Mouse (Mus musculus) midbrain, embryonic 10.5 days (tissue): ENCODE results near the gene Mfsd6l. TPM values are rescaled to one million over a fixed set of nuclear protein-coding genes. Genes with fewer than 3 reads are reported as not detected.

Source experiments
- DNase-seq: peaks from one replicate; pipeline ENCODE4 v3.0.0-alpha.2; 2017; ENCODE audit warnings: low spot score
- H3K27ac ChIP-seq: fragments of 300-500 bp; sonication (generic); replicated peaks from 2 replicates; pipeline ENCODE4 v1.5.1; 2016; ENCODE audit warnings: mild to moderate bottlenecking
- H3K27me3 ChIP-seq: fragments of 300-500 bp; sonication (generic); 2 replicates; pipeline ENCODE4 v1.6.1; 2016; ENCODE audit warnings: low read depth, mild to moderate bottlenecking; ENCODE audit not compliant: poor library complexity, severe bottlenecking
- H3K36me3 ChIP-seq: fragments of 300-500 bp; sonication (generic); 2 replicates; pipeline ENCODE4 v1.6.1; 2016; ENCODE audit warnings: mild to moderate bottlenecking, moderate library complexity
- H3K4me1 ChIP-seq: fragments of 300-500 bp; sonication (generic); 2 replicates; pipeline ENCODE4 v1.6.1; 2016
- H3K4me3 ChIP-seq: fragments of 300-500 bp; sonication (generic); 2 replicates; pipeline ENCODE4 v1.5.1; 2016; ENCODE audit warnings: mild to moderate bottlenecking, moderate library complexity
- H3K9me3 ChIP-seq: fragments of 300-500 bp; sonication (generic); replicated peaks from 2 replicates; pipeline ENCODE4 v1.6.1; 2016; ENCODE audit warnings: mild to moderate bottlenecking
- WGBS: fragments of 180-500 bp; shearing (Covaris S2); methylation state at CpG from one replicate; pipeline ENCODE4 v1.1.7; 2016; 5-methylcytosine and 5-hydroxymethylcytosine counted together
- polyA plus RNA-seq: library from polyadenylated mRNA; unstranded; fragments of >200 nt; fragmentation: Nextera tagmentation; extraction: Ambion mirVana; gene quantifications from 2 replicates; pipeline ENCODE4 v1.2.1, GENCODE M21; 2016

Gene Mfsd6l
- polyA plus RNA-seq, 1 experiment from 2014 or later: not detected

- no peak overlapping the region for H3K4me3 ChIP-seq
- DNase-seq: no peak
- no peaks in the 10 kb centered on the region for H3K9me3 ChIP-seq
- H3K27ac ChIP-seq: no peak overlapping the region
- H3K27me3 ChIP-seq: peaks cover 11% of the 10 kb centered on the region
- WGBS: 84% methylated on average over 11 of the region's 11 CpGs
- peaks cover 5% of the 10 kb centered on the region for H3K4me1 ChIP-seq
- no peaks in the 10 kb centered on the region for H3K36me3 ChIP-seq
Observed at GRCm38 (mm10) chr11:68561957-68562950, 6.3 kb downstream of the Mfsd6l start.

- Histone ChIP-seq H3K27ac (no peak overlapping the region), H3K27me3 (peaks cover 10% of the 10 kb centered on the region), H3K4me1 (peaks cover 5% of the 10 kb centered on the region), H3K36me3 (no peaks in the 10 kb centered on the region), H3K9me3 (no peaks in the 10 kb centered on the region), H3K4me3 (no peak overlapping the region)
- 86% methylated on average over 13 of the region's 13 CpGs for WGBS
- no peak for DNase-seq
Observed at GRCm38 (mm10) chr11:68564356-68565031, 8.5 kb downstream of the Mfsd6l start.

- no peak for DNase-seq
- WGBS: 87% methylated on average over 3 of the region's 3 CpGs
- H3K4me1 ChIP-seq: peaks cover 5% of the 10 kb centered on the region
- no peak overlapping the region for H3K4me3 ChIP-seq
- peaks cover 10% of the 10 kb centered on the region for H3K27me3 ChIP-seq
- no peaks in the 10 kb centered on the region for H3K9me3 ChIP-seq
- H3K27ac ChIP-seq: no peak overlapping the region
- no peaks in the 10 kb centered on the region for H3K36me3 ChIP-seq
Observed at GRCm38 (mm10) chr11:68565032-68565429, 9.0 kb downstream of the Mfsd6l start.

GRCm38 (mm10) chr11:68566447-68567059, 10.6 kb downstream of the Mfsd6l start:
- WGBS: 24% methylated on average over 17 of the region's 17 CpGs
- peaks cover 10% of the 10 kb centered on the region for H3K27me3 ChIP-seq
- peak; percentile 70 for DNase-seq
- peak overlapping the region; percentile 43 for H3K4me3 ChIP-seq
- no peaks in the 10 kb centered on the region for H3K9me3 ChIP-seq
- no peak overlapping the region for H3K27ac ChIP-seq
- peaks cover 5% of the 10 kb centered on the region for H3K4me1 ChIP-seq
- H3K36me3 ChIP-seq: no peaks in the 10 kb centered on the region

DNA sequence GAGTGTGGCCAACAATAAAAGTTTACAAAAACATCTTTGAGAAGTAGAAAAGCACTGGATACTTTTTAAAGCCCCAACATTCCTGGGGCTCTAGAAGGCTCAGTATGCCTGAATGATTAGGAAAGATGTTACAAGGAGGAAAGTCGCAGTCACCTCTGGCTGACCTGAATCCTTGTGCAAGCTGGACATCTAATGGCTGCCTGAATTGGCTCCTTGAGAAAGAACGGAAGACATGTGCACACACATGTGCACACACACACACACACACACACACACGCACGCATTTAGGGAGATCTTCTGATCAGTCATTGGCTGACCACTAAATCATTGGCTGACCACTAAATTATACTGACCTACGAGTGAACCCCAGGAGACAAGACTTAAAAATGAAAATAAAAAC, 14.9 kb downstream of the Mfsd6l start:
- no peak for DNase-seq

DNA sequence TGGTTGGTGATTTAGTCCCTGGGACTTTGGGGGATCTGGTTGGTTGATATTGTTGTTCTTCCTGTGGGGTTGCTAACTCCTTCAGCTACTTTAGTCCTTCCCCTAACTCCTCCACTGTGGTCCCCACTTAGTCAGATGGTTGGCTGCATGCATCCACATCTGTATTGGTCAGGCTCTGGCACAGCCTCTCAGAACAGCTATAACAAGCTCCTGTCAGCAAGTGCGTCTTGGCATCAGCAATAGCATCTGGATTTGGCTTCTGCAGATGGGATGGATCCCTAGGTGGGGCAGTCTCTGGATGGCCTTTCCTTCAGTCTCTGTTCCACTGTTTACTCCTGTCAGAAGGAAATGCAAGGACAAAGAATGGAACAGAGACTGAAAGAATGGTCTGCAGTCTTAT, 21.1 kb downstream of the Mfsd6l start:
- H3K4me1 ChIP-seq: peaks cover 26% of the 10 kb centered on the region
- no peak overlapping the region for H3K27ac ChIP-seq
- no peak for DNase-seq
- H3K27me3 ChIP-seq: no peaks in the 10 kb centered on the region
- H3K9me3 ChIP-seq: no peaks in the 10 kb centered on the region
- H3K4me3 ChIP-seq: no peak overlapping the region
- no peaks in the 10 kb centered on the region for H3K36me3 ChIP-seq
- 88% methylated on average over 1 of the region's 1 CpGs for WGBS

More for the DNA sequence above, 14.9 kb downstream of the Mfsd6l start:
- peaks cover 5% of the 10 kb centered on the region for H3K4me1 ChIP-seq
- no peaks in the 10 kb centered on the region for H3K36me3 ChIP-seq
- no peak overlapping the region for H3K27ac ChIP-seq
- H3K9me3 ChIP-seq: no peaks in the 10 kb centered on the region
- H3K27me3 ChIP-seq: peaks cover 10% of the 10 kb centered on the region
- no peak overlapping the region for H3K4me3 ChIP-seq
- 95% methylated on average over 5 of the region's 5 CpGs for WGBS

DNA sequence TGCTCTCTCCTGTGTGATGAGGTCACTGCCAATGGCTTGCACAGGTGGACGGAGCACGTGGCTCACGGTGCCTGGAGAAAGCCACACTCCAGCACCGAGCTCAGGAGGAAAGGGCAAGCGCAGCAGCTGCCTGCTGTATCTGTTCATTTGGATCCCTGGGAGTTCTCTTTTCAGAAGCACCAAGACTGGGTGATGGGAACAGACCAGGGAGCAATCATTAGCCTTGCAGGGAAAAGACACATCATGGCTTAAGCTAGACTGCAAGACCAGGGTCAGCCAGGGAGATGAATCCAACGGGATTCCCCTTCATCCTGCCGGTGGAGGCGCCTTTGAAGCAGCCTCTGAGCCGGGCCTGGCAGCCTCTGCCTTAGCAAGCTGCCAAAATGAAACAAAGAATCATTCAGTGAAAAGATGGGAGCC, 23.5 kb downstream of the Mfsd6l start:
- H3K4me1 ChIP-seq: peaks cover 26% of the 10 kb centered on the region
- DNase-seq: peak; percentile 59
- no peaks in the 10 kb centered on the region for H3K9me3 ChIP-seq
- 37% methylated on average over 9 of the region's 9 CpGs for WGBS
- no peaks in the 10 kb centered on the region for H3K27me3 ChIP-seq
- peak overlapping the region; percentile 55 for H3K27ac ChIP-seq
- H3K4me3 ChIP-seq: peak overlapping the region; percentile 9; the same call in 1 of the 2 replicates
- no peaks in the 10 kb centered on the region for H3K36me3 ChIP-seq

GRCm38 (mm10) chr11:68580566-68580965, 24.6 kb downstream of the Mfsd6l start:
- 41% methylated on average over 6 of the region's 6 CpGs for WGBS
- Histone ChIP-seq H3K9me3 (no peaks in the 10 kb centered on the region), H3K4me3 (no peak overlapping the region)

GRCm38 (mm10) chr11:68583225-68583624, 27.2 kb downstream of the Mfsd6l start:
- WGBS: 92% methylated on average over 13 of the region's 13 CpGs
- Histone ChIP-seq H3K27me3 (no peaks in the 10 kb centered on the region), H3K9me3 (no peaks in the 10 kb centered on the region), H3K27ac (no peak overlapping the region), H3K36me3 (no peaks in the 10 kb centered on the region), H3K4me1 (peaks cover 27% of the 10 kb centered on the region), H3K4me3 (no peak overlapping the region)
- no peak for DNase-seq

More at GRCm38 (mm10) chr11:68580566-68580965, 24.6 kb downstream of the Mfsd6l start:
- Histone ChIP-seq H3K36me3 (no peaks in the 10 kb centered on the region), H3K4me1 (peaks cover 26% of the 10 kb centered on the region), H3K27me3 (no peaks in the 10 kb centered on the region), H3K27ac (no peak overlapping the region; the same call in 1 of the 2 replicates)
- no peak for DNase-seq

GRCm38 (mm10) chr11:68583906-68584480, 28.0 kb downstream of the Mfsd6l start:
- no peaks in the 10 kb centered on the region for H3K27me3 ChIP-seq
- no peaks in the 10 kb centered on the region for H3K36me3 ChIP-seq
- no peak overlapping the region for H3K27ac ChIP-seq
- H3K4me1 ChIP-seq: peaks cover 27% of the 10 kb centered on the region
- H3K4me3 ChIP-seq: no peak overlapping the region
- 76% methylated on average over 8 of the region's 8 CpGs for whole genome bisulfite sequencing
- H3K9me3 ChIP-seq: no peaks in the 10 kb centered on the region
- DNase-seq: no peak

DNA sequence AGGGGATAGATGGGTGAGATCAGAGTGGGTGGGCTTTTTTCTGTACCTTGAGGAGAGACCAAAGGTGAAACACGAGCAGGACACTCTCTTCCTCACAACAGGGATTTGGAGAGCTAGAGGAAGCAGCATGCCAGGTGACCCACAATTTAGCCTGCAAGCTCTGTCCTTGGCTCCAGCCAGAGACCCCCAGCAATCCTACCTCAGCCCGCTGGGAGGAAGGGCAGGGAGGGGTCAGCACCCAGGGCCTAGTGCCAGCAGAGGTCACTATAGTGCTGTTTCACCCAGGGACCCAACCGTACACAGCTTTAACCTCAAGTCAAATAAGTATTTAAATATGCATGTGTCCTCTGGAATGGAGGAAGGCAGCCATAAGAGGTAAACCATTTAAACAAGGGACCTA, 29.9 kb downstream of the Mfsd6l start:
- Histone ChIP-seq H3K4me1 (peaks cover 26% of the 10 kb centered on the region), H3K9me3 (no peaks in the 10 kb centered on the region), H3K36me3 (no peaks in the 10 kb centered on the region), H3K4me3 (no peak overlapping the region), H3K27me3 (peaks cover 10% of the 10 kb centered on the region), H3K27ac (no peak overlapping the region)
- no peak for DNase-seq
- 19% methylated on average over 3 of the region's 3 CpGs for WGBS

- Histone ChIP-seq H3K4me3 (no peak within 1 kb of the TSS), H3K27ac (no peak within 1 kb of the TSS; the same call in 1 of the 2 replicates), H3K9me3 (no peaks in the 10 kb centered on the region), H3K4me1 (peaks cover 31% of the 10 kb centered on the region), H3K36me3 (no peaks in the 10 kb centered on the region), H3K27me3 (peaks cover 17% of the 10 kb centered on the region)
- DNase-seq: no peak
- WGBS: 66% methylated on average over 5 of the region's 5 CpGs
Observed at GRCm38 (mm10) chr11:68586721-68587120, 30.7 kb downstream of the Mfsd6l start, which contains the start of gene Ccdc42. Gene Ccdc42, plus strand, starts transcription at chr11:68587021.
